Mouse (Mus musculus): Measurements from ENCODE around the gene B2m. TPM values are rescaled to one million over a fixed set of nuclear protein-coding genes. Genes with fewer than 3 reads are reported as not detected.

Gene B2m
- total and polyA plus RNA-seq, 2 experiments from 2014 or later = 166 to 282 TPM

DNA sequence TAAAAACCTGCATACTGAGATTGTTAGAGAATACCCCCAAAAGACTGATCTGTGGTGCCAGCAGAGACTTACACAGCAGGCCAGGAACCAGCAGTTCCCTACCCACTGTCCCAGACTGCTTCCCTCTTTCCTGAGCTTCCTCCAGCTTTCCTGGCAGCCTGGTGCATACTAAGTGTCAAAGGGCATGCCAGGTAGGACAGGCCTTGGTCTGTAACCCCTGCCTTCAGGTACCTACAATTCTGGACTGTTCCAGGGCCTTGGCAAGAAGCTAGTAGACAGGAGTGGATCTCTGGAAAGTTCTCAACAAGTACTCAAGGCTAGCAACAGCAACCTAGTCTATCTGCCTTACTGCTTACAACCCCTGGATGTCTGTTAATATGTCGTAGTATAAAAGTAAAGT, 3.7 kb downstream of the B2m start:
- H3K9me3 ChIP-seq (replicated peaks; ENCODE audit: control insufficient read depth, low read length) = no peaks in the 10 kb centered on the region
- H3K36me3 ChIP-seq (replicated peaks; ENCODE audit: control insufficient read depth, insufficient read depth, low read length) = peaks cover 30% of the 10 kb centered on the region
- H3K9ac ChIP-seq (replicated peaks; ENCODE audit: low read depth, low read length) = no peak overlapping the region
- DNase-seq (ENCODE audit: low spot score) = no peak
- 86% methylated on average over 1 of the region's 1 CpGs for WGBS
- no peak overlapping the region for H3K27ac ChIP-seq (ENCODE audit: low read depth)
- no peak for ATAC-seq (ENCODE audit: insufficient read depth, low read depth)
- H3K4me1 ChIP-seq (ENCODE audit: control insufficient read depth, insufficient read depth) = peaks cover 5% of the 10 kb centered on the region; the same call in 1 of the 2 replicates
- H3K4me3 ChIP-seq (ENCODE audit: low read depth, low read length) = no peak overlapping the region
- H3K27me3 ChIP-seq (ENCODE audit: control insufficient read depth, insufficient read depth, low read length) = no peaks in the 10 kb centered on the region
- no peak overlapping the region for H3K4me2 ChIP-seq (ENCODE audit: low read depth, low read length)
- TF ChIP-seq CTCF (IDR thresholded peaks at IDR 0.05; ENCODE audit: low read depth) = no peak
- TF ChIP-seq EP300 (IDR thresholded peaks at IDR 0.05; ENCODE audit: low read depth) = no peak

DNA sequence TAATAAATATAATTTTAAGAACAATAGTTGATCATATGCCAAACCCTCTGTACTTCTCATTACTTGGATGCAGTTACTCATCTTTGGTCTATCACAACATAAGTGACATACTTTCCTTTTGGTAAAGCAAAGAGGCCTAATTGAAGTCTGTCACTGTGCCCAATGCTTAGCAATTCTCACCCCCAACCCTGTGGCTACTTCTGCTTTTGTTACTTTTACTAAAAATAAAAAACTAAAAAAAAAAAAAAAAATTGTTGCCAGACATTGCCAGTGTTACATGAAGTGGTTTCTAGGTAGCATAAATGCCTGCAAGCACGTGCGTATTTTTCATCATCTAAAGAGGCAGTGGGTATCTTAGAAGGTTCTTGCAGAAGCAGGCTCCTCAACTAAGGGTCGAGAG, 5.4 kb downstream of the B2m start:
- DNase-seq (ENCODE audit: low spot score) (no peak), ATAC-seq (ENCODE audit: insufficient read depth, low read depth) (no peak)
- no peaks in the 10 kb centered on the region for H3K9me3 ChIP-seq (replicated peaks; ENCODE audit: control insufficient read depth, low read length)
- no peaks in the 10 kb centered on the region for H3K27me3 ChIP-seq (ENCODE audit: control insufficient read depth, insufficient read depth, low read length)
- no peak overlapping the region for H3K4me2 ChIP-seq (ENCODE audit: low read depth, low read length)
- H3K4me1 ChIP-seq (ENCODE audit: control insufficient read depth, insufficient read depth) = peaks cover 5% of the 10 kb centered on the region; the same call in 1 of the 2 replicates
- peaks cover 30% of the 10 kb centered on the region for H3K36me3 ChIP-seq (replicated peaks; ENCODE audit: control insufficient read depth, insufficient read depth, low read length)
- WGBS = 70% methylated on average over 3 of the region's 3 CpGs
- no peak overlapping the region for H3K27ac ChIP-seq (ENCODE audit: low read depth)
- TF ChIP-seq CTCF (IDR thresholded peaks at IDR 0.05; ENCODE audit: low read depth) (no peak), EP300 (IDR thresholded peaks at IDR 0.05; ENCODE audit: low read depth) (no peak)
- H3K9ac ChIP-seq (replicated peaks; ENCODE audit: low read depth, low read length) = no peak overlapping the region
- H3K4me3 ChIP-seq (ENCODE audit: low read depth, low read length) = no peak overlapping the region

DNA sequence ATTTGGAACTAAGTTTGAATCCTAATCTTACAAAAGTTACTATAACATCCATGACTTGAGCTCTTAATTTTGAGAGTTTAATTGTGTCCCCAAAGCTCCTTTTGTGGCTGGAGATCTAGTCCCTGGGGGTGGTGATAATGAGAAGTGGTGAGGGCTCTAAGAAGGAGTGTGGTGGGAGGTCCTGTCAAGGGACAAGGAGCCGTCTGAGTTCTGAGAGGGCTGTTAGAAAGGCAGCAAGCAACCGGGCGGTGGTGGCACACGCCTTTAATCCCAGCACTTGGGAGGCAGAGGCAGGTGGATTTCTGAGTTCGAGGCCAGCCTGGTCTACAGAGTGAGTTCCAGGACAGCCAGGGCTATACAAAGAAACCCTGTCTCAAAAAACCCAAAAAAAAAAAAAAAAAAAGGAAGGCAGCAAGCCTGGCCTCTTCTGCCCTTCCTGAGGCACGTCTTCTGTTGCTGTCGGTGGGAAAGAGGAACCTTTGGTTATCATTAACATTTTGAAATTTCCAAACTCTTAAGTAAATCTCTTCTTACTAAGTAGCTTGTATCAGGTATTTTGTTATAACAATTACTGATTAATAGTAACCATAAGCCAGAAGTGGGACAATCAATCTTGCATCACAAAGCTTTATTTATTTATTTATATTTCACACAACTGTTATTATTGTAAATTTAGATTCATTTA, 6.3 kb downstream of the B2m start:
- DNase-seq (ENCODE audit: low spot score) (no peak), ATAC-seq (ENCODE audit: insufficient read depth, low read depth) (no peak)
- no peak overlapping the region for H3K4me2 ChIP-seq (ENCODE audit: low read depth, low read length)
- no peak overlapping the region for H3K9ac ChIP-seq (replicated peaks; ENCODE audit: low read depth, low read length)
- 76% methylated on average over 6 of the region's 7 CpGs for WGBS
- H3K27ac ChIP-seq (ENCODE audit: low read depth) = no peak overlapping the region
- no peaks in the 10 kb centered on the region for H3K27me3 ChIP-seq (ENCODE audit: control insufficient read depth, insufficient read depth, low read length)
- H3K9me3 ChIP-seq (replicated peaks; ENCODE audit: control insufficient read depth, low read length) = no peaks in the 10 kb centered on the region
- peaks cover 4% of the 10 kb centered on the region; the same call in 1 of the 2 replicates for H3K4me1 ChIP-seq (ENCODE audit: control insufficient read depth, insufficient read depth)
- no peak for TF ChIP-seq EP300 (IDR thresholded peaks at IDR 0.05; ENCODE audit: low read depth)
- no peak for TF ChIP-seq CTCF (IDR thresholded peaks at IDR 0.05; ENCODE audit: low read depth)
- H3K4me3 ChIP-seq (ENCODE audit: low read depth, low read length) = no peak overlapping the region
- peaks cover 30% of the 10 kb centered on the region for H3K36me3 ChIP-seq (replicated peaks; ENCODE audit: control insufficient read depth, insufficient read depth, low read length)

DNA sequence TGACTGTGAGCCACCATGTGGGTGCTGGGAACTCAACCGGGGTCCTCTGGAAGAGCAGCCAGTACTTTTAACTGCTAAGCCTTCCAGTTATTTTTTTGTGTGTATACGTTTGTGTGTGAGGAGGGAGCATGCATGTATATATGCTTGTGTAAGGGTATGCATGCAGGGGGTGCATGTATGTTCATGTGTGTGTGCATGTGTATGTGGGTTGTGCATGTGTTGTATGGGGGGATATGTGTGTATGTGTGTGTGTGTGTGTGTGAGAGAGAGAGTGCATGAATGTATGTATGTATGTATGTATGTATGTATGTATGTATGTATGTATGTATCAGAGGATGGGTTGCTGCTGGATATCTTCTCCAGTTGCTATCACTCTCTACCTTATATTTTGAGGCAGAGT, 7.0 kb downstream of the B2m start:
- no peak for DNase-seq (ENCODE audit: low spot score)
- no peak overlapping the region for H3K9ac ChIP-seq (replicated peaks; ENCODE audit: low read depth, low read length)
- H3K4me2 ChIP-seq (ENCODE audit: low read depth, low read length) = no peak overlapping the region
- H3K36me3 ChIP-seq (replicated peaks; ENCODE audit: control insufficient read depth, insufficient read depth, low read length) = peaks cover 30% of the 10 kb centered on the region
- H3K4me1 ChIP-seq (ENCODE audit: control insufficient read depth, insufficient read depth) = no peaks in the 10 kb centered on the region
- no peak for ATAC-seq (ENCODE audit: insufficient read depth, low read depth)
- TF ChIP-seq CTCF (IDR thresholded peaks at IDR 0.05; ENCODE audit: low read depth) (no peak), EP300 (IDR thresholded peaks at IDR 0.05; ENCODE audit: low read depth) (no peak)
- H3K4me3 ChIP-seq (ENCODE audit: low read depth, low read length) = no peak overlapping the region
- H3K27me3 ChIP-seq (ENCODE audit: control insufficient read depth, insufficient read depth, low read length) = no peaks in the 10 kb centered on the region
- H3K27ac ChIP-seq (ENCODE audit: low read depth) = no peak overlapping the region
- H3K9me3 ChIP-seq (replicated peaks; ENCODE audit: control insufficient read depth, low read length) = no peaks in the 10 kb centered on the region
- WGBS = 93% methylated on average over 2 of the region's 2 CpGs

DNA sequence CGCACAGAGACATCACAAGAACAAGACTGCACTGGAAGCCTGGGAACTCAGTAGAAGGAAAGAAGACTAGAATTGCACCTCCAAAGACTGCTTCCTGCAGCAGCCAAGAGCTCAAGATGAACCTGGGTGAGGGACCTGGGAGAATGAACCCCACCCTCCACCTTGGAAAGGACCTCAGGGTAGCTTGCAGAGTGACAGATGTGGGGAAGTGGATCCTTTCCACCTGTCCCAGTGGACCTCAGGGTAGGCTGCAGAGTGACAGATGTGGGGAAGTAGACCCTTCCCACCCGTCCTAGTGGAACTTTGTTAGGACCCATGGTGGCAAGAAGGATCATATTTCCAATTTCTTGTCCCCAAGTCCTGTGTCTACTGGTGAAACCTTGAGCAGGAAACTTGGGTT, 7.8 kb downstream of the B2m start:
- no peaks in the 10 kb centered on the region for H3K4me1 ChIP-seq (ENCODE audit: control insufficient read depth, insufficient read depth)
- no peak overlapping the region for H3K9ac ChIP-seq (replicated peaks; ENCODE audit: low read depth, low read length)
- H3K27me3 ChIP-seq (ENCODE audit: control insufficient read depth, insufficient read depth, low read length) = no peaks in the 10 kb centered on the region
- TF ChIP-seq EP300 (IDR thresholded peaks at IDR 0.05; ENCODE audit: low read depth) (no peak), CTCF (IDR thresholded peaks at IDR 0.05; ENCODE audit: low read depth) (no peak)
- WGBS = 71% methylated on average over 2 of the region's 2 CpGs
- no peak for ATAC-seq (ENCODE audit: insufficient read depth, low read depth)
- H3K4me2 ChIP-seq (ENCODE audit: low read depth, low read length) = no peak overlapping the region
- no peaks in the 10 kb centered on the region for H3K9me3 ChIP-seq (replicated peaks; ENCODE audit: control insufficient read depth, low read length)
- H3K4me3 ChIP-seq (ENCODE audit: low read depth, low read length) = no peak overlapping the region
- DNase-seq (ENCODE audit: low spot score) = no peak
- peaks cover 30% of the 10 kb centered on the region for H3K36me3 ChIP-seq (replicated peaks; ENCODE audit: control insufficient read depth, insufficient read depth, low read length)
- no peak overlapping the region for H3K27ac ChIP-seq (ENCODE audit: low read depth)
